ENCODE assay signal across 8 mouse cellular contexts in the genomic region with DNA sequence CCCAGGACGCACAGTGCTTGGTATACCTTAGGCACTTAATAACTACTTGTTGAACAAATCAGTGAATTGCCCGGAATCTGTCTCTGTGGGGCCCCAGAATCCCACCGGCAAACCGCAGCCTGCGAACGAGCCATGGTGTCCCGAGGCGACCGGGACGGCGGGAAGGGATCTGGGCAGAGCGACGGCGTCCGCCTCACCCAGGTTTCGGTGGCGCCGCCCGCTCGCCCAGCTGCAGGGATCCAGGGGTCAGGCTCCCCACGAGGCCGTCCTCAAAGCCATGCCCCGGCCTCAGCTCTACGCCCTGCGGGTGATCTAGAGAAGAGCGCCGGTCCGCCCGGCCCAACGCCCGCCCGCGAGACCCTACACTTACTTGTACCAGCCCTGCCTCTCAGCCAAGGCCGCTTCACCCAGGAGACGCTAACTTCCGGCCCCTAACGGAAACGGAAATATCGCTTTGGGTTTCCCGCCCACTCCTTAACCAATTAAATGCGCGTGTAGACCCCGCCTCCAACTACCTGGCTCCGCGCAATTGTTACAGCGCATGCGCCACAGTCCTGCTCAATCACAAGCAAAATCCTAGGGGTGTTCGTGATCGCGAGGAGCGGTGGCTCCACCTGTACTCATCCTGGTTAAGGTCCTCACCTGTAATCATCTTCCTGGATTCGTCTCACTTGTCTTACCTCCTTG. TPM values are rescaled to one million over a fixed set of nuclear protein-coding genes. Genes with fewer than 3 reads are reported as not detected.
DNase-seq lines count a peak whose midpoint lies in the region; ATAC-seq lines count a peak whose summit lies in the region.

A gene (minus strand): TSS at position 433 of the 687 bp plus-strand sequence.

- peak; percentile 88 to 98 for ATAC-seq in hematopoietic stem cell, adult 5-6 weeks (replicated peaks in 1 of 2; ENCODE audit: insufficient read depth in 1 of 2, low FRiP score in 2 of 2, low TSS enrichment in 1 of 2, low read depth in 1 of 2, poor library complexity in 2 of 2, severe bottlenecking in 2 of 2)
- peak; percentile 97 for ATAC-seq in lung, embryonic 16.5 days (ENCODE audit: low read depth)

- no peaks in the 10 kb centered on the region for H3K9me3 ChIP-seq in lung, embryonic 16.5 days (ENCODE audit: control insufficient read depth, low read length)

- peaks cover 12% of the 10 kb centered on the region for H3K4me1 ChIP-seq in lung, embryonic 16.5 days (replicated peaks; ENCODE audit: control insufficient read depth, insufficient read depth, low read length)

- H3K9ac ChIP-seq in lung, embryonic 16.5 days (ENCODE audit: low read length), result peak within 1 kb of the TSS; percentile 95

- peak within 1 kb of the TSS; percentile 87 for H3K4me3 ChIP-seq in lung, embryonic 16.5 days (ENCODE audit: low read length)

- no peaks in the 10 kb centered on the region for H3K27me3 ChIP-seq in lung, embryonic 16.5 days (ENCODE audit: control insufficient read depth, insufficient read depth, low read depth, low read length)

- peak; percentile 98 for DNase-seq in MEL-GATA-1-ER (ENCODE audit: extremely low read depth, low read depth)
- peak; percentile 95 for DNase-seq in cerebellum, adult 8-10 months
- DNase-seq in forelimb bud, embryonic 11.5 days (ENCODE audit: low read depth, low spot score), result peak; percentile 98
- peak; percentile 90 for DNase-seq in layer of hippocampus, adult 9-10 months (ENCODE audit: low spot score)
- peak; percentile 79 for DNase-seq in ovary, postnatal 10 days (ENCODE audit: low spot score)
- DNase-seq in thymus, postnatal 10 days (ENCODE audit: low spot score in 2 of 2), result peak; percentile 93 to 94

- WGBS in lung, embryonic 16.5 days, result under 1% methylated on average over 52 of the region's 52 CpGs

- H3K4me2 ChIP-seq in lung, embryonic 16.5 days (ENCODE audit: low read depth, low read length), result peak within 1 kb of the TSS; percentile 97

- peaks cover 13% of the 10 kb centered on the region for H3K36me3 ChIP-seq in lung, embryonic 16.5 days (ENCODE audit: control insufficient read depth, insufficient read depth, low read length)

- peak within 1 kb of the TSS; percentile 46 for H3K27ac ChIP-seq in lung, embryonic 16.5 days (ENCODE audit: low read length)

RNA-seq across cellular contexts. Expression of the gene that starts here (rescaled TPM):
- 43.6 and 44.7 TPM in 2 replicates for total RNA-seq in hematopoietic stem cell, adult 5-6 weeks (2017)
- polyA plus RNA-seq in lung, embryonic 16.5 days (2015; fragmentation: Nextera tagmentation; extraction: Ambion mirVana), result 197 and 231 TPM in 2 replicates

Comparison
In these comparisons a context has a peak if more than half of its experiments do, and no peak if none do; other contexts are left out.
1. Peak in every context shown above with its lines: DNase-seq, ATAC-seq, H3K4me3 ChIP-seq and H3K27ac ChIP-seq.